Mouse (Mus musculus): ENCODE results near the gene Aaed1. TPM values are rescaled to one million over a fixed set of nuclear protein-coding genes. Genes with fewer than 3 reads are reported as not detected.

Gene Aaed1
- polyA plus RNA-seq, 1 experiment from 2014 or later = 37.3 TPM

- Histone ChIP-seq H3K36me3 (ENCODE audit: control insufficient read depth, insufficient read depth, low read length) (no peaks in the 10 kb centered on the region), H3K9me3 (ENCODE audit: control insufficient read depth, low read length) (0 out of 2 replicates have a peak, but pooled peaks cover 4% of the 10 kb centered on the region), H3K27me3 (replicated peaks; ENCODE audit: control insufficient read depth, insufficient read depth, low read length) (no peaks in the 10 kb centered on the region), H3K9ac (ENCODE audit: low read depth, low read length) (no peak overlapping the region), H3K4me2 (ENCODE audit: low read depth, low read length) (no peak overlapping the region), H3K27ac (ENCODE audit: low read length) (no peak overlapping the region), H3K4me3 (ENCODE audit: low read length) (no peak overlapping the region), H3K4me1 (ENCODE audit: control insufficient read depth, insufficient read depth, low read length) (no peaks in the 10 kb centered on the region)
- 96% methylated on average over 2 of the region's 2 CpGs for WGBS
- no peak for ATAC-seq
Measured at GRCm38 (mm10) chr13:64284676-64285075, 27.8 kb downstream of the Aaed1 start.

DNA sequence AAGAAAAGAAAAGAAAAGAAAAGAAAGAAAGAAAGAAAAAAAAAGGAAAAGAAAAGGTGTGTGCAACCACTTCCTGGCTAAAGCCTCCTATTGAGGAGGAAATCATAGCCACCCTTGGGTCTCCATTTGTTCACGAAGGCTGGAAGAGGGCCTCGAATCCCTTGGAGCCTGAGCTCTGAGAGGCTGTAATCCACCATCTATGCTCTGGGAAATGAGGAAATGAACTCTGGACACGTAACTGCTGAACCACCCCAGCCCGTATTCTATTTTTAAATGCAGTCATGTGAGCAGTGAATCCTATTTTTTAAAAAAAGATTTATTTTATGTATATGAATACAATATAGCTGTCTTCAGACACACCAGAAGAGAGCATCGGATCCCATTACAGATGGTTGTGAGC is 31.6 kb downstream of the Aaed1 start:
- no peaks in the 10 kb centered on the region for H3K36me3 ChIP-seq (ENCODE audit: control insufficient read depth, insufficient read depth, low read length)
- WGBS = 82% methylated on average over 5 of the region's 5 CpGs
- no peak overlapping the region for H3K9ac ChIP-seq (ENCODE audit: low read depth, low read length)
- 0 out of 2 replicates have a peak, but pooled peaks have one; percentile 26 for ATAC-seq
- H3K27ac ChIP-seq (ENCODE audit: low read length) = no peak overlapping the region
- 0 out of 2 replicates have a peak, but pooled peaks cover 4% of the 10 kb centered on the region for H3K9me3 ChIP-seq (ENCODE audit: control insufficient read depth, low read length)
- H3K4me3 ChIP-seq (ENCODE audit: low read length) = no peak overlapping the region
- H3K27me3 ChIP-seq (replicated peaks; ENCODE audit: control insufficient read depth, insufficient read depth, low read length) = no peaks in the 10 kb centered on the region
- no peaks in the 10 kb centered on the region for H3K4me1 ChIP-seq (ENCODE audit: control insufficient read depth, insufficient read depth, low read length)
- H3K4me2 ChIP-seq (ENCODE audit: low read depth, low read length) = no peak overlapping the region

DNA sequence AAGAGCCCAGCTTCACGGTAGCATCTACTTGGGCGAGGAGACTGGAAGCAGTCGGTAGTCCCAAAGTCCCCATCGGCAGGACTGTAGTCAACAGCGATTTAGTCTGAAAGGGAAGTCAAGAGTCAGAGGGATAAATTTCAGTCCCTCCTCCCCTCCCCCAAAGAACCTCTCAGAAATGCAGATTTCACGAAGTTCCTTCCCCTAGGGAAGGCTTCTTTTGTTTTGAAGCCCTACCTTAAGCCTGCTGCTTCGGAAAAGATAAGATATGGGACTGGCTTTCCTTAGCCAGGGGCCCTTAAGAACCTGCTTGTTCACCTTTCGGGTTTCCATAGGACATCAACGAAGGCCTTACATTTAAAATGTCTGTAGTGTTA is 36.8 kb downstream of the Aaed1 start:
- ATAC-seq = peak; percentile 9; the same call in 1 of the 2 replicates
- 0 out of 2 replicates have a peak, but pooled peaks cover 4% of the 10 kb centered on the region for H3K4me1 ChIP-seq (ENCODE audit: control insufficient read depth, insufficient read depth, low read length)
- H3K4me2 ChIP-seq (ENCODE audit: low read depth, low read length) = peak overlapping the region; percentile 100
- no peaks in the 10 kb centered on the region for H3K36me3 ChIP-seq (ENCODE audit: control insufficient read depth, insufficient read depth, low read length)
- H3K9me3 ChIP-seq (ENCODE audit: control insufficient read depth, low read length) = no peaks in the 10 kb centered on the region
- H3K27ac ChIP-seq (ENCODE audit: low read length) = no peak overlapping the region
- peak overlapping the region; percentile 87 for H3K4me3 ChIP-seq (ENCODE audit: low read length)
- H3K9ac ChIP-seq (ENCODE audit: low read depth, low read length) = peak overlapping the region; percentile 79
- H3K27me3 ChIP-seq (replicated peaks; ENCODE audit: control insufficient read depth, insufficient read depth, low read length) = no peaks in the 10 kb centered on the region
- 17% methylated on average over 9 of the region's 9 CpGs for WGBS

DNA sequence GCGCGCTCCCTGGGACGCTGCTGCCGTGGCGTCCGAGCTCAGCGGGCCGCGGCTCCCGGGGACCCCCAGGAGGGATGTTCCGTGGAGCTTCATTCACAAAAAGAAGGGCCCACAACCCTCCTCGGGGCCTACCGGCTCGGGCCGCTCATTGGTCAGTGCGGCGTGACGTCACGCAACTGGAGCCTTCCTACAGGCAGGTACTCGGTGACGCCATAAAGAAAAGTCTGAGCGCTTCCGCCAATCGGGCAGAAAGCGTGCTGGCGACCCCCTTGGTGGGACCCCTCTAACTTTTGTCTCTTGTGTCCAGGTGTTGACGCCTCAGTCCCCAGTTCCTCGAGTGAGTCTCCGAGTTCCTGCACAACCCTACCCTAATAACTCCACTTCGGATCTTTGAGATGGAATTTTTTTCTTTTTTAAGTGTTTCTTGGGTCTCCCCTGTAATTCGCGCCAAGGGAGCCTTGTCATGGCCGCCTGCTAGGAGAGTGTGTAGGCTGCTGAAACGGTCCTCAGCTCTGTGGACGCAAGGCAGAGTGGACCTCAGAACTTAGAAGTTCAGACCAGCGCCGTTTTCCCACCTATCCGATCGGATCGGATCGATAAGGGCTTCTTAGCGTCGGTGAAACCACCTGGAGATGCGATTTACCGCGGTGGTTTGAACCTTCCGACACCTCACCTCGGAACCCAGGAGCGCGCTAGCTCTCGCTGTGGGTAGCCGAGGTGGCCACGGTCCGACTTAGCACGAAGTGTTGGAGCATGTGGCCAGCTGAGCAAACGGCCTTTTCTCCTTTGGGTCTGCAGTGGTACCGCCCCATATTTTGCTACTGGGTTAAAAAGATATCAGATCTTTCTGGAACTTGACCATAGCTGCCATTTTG is 37.4 kb downstream of the Aaed1 start, which contains the start of gene Cdc14b:
Gene Cdc14b, minus strand, starts transcription at position 412 of the 875 bp plus-strand sequence.
- no peaks in the 10 kb centered on the region for H3K27me3 ChIP-seq (replicated peaks; ENCODE audit: control insufficient read depth, insufficient read depth, low read length)
- H3K27ac ChIP-seq (ENCODE audit: low read length) = no peak within 1 kb of the TSS
- H3K4me3 ChIP-seq (ENCODE audit: low read length) = peak within 1 kb of the TSS; percentile 87
- H3K9me3 ChIP-seq (ENCODE audit: control insufficient read depth, low read length) = no peaks in the 10 kb centered on the region
- H3K4me1 ChIP-seq (ENCODE audit: control insufficient read depth, insufficient read depth, low read length) = 0 out of 2 replicates have a peak, but pooled peaks cover 4% of the 10 kb centered on the region
- under 1% methylated on average over 57 of the region's 57 CpGs for WGBS
- peak; percentile 95 for ATAC-seq
- no peaks in the 10 kb centered on the region for H3K36me3 ChIP-seq (ENCODE audit: control insufficient read depth, insufficient read depth, low read length)
- peak within 1 kb of the TSS; percentile 100 for H3K4me2 ChIP-seq (ENCODE audit: low read depth, low read length)
- peak within 1 kb of the TSS; percentile 79 for H3K9ac ChIP-seq (ENCODE audit: low read depth, low read length)

DNA sequence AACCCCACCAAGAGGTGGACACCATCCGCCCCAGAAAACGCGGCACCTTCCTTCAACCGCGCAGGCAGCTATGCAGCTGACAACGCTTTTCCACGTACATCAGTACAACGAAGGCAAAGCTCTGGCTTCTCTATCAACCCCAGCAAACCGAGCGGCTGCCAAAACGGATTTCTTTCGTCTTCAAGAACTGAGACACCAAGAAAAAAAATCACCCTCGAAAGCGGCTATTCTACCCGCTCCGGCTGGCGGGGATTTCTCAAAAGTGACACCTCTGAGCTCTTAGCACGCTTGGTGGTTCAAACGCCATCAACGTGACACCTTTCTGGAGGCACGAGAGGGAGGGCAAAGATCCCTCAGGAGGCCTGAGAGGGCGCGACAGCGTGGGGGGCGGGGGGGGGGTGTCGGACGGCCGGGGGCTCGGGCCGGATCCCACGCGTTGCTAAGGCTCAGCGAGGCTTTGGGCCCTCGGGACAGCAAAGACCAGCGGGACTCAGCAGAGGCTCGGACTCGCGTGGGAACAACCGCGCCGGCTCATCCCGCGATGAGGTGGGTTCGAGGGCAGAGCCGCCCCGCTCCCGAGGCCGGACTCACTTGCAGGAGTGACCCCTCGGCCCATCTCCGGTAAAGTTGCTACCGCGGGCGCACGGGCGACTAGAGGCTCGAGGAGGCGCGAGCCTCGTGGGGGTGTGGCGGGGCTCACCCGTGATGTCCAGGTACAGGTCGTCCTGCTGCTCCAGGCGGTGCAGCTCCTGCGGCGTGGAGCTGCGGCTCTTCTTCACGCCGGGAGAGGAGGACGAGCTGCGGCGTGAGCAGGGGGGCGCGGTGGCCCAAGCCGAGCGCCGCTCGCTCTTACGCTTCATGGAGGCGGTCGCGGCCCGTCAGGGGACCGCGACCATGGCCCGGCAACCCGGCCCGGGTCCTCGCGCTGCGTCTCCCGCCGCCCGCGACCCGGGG is 38.3 kb downstream of the Aaed1 start:
- peak overlapping the region; percentile 79 for H3K9ac ChIP-seq (ENCODE audit: low read depth, low read length)
- H3K36me3 ChIP-seq (ENCODE audit: control insufficient read depth, insufficient read depth, low read length) = no peaks in the 10 kb centered on the region
- H3K4me1 ChIP-seq (ENCODE audit: control insufficient read depth, insufficient read depth, low read length) = 0 out of 2 replicates have a peak, but pooled peaks cover 4% of the 10 kb centered on the region
- peak; percentile 74 for ATAC-seq
- WGBS = under 1% methylated on average over 85 of the region's 95 CpGs
- peak overlapping the region; percentile 100 for H3K4me2 ChIP-seq (ENCODE audit: low read depth, low read length)
- peak overlapping the region; percentile 87 for H3K4me3 ChIP-seq (ENCODE audit: low read length)
- no peaks in the 10 kb centered on the region for H3K9me3 ChIP-seq (ENCODE audit: control insufficient read depth, low read length)
- H3K27ac ChIP-seq (ENCODE audit: low read length) = no peak overlapping the region
- H3K27me3 ChIP-seq (replicated peaks; ENCODE audit: control insufficient read depth, insufficient read depth, low read length) = no peaks in the 10 kb centered on the region

DNA sequence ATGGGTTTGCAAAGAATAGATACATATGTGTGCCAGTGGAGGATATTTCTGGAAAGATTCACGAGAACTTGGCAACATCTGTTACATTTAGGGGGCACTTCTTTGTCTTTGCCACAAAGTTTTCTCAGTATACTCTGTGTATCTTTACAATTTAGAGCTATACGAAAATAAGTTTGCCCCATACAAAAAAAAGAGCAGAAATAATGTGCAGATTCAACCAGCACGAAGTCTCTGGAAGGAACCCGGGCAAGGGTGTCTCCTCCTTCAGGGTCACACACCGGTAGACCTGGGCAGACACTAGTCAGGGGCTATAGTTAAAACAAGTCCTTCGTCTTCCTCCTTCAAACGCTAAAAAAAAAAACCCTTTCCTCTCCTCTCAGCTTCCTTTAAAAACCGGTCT is 39.2 kb downstream of the Aaed1 start:
- no peaks in the 10 kb centered on the region for H3K9me3 ChIP-seq (ENCODE audit: control insufficient read depth, low read length)
- WGBS = 44% methylated on average over 8 of the region's 8 CpGs
- H3K27me3 ChIP-seq (replicated peaks; ENCODE audit: control insufficient read depth, insufficient read depth, low read length) = no peaks in the 10 kb centered on the region
- ATAC-seq = no peak
- H3K9ac ChIP-seq (ENCODE audit: low read depth, low read length) = no peak overlapping the region
- no peak overlapping the region for H3K27ac ChIP-seq (ENCODE audit: low read length)
- 0 out of 2 replicates have a peak, but pooled peaks cover 4% of the 10 kb centered on the region for H3K4me1 ChIP-seq (ENCODE audit: control insufficient read depth, insufficient read depth, low read length)
- peak overlapping the region; percentile 100; the same call in 1 of the 2 replicates for H3K4me2 ChIP-seq (ENCODE audit: low read depth, low read length)
- H3K4me3 ChIP-seq (ENCODE audit: low read length) = no peak overlapping the region; the same call in 1 of the 2 replicates
- H3K36me3 ChIP-seq (ENCODE audit: control insufficient read depth, insufficient read depth, low read length) = no peaks in the 10 kb centered on the region

- Histone ChIP-seq H3K4me1 (ENCODE audit: control insufficient read depth, insufficient read depth, low read length) (peaks cover 4% of the 10 kb centered on the region; the same call in 1 of the 2 replicates), H3K4me2 (ENCODE audit: low read depth, low read length) (no peak overlapping the region), H3K36me3 (ENCODE audit: control insufficient read depth, insufficient read depth, low read length) (no peaks in the 10 kb centered on the region), H3K9me3 (ENCODE audit: control insufficient read depth, low read length) (no peaks in the 10 kb centered on the region), H3K27me3 (replicated peaks; ENCODE audit: control insufficient read depth, insufficient read depth, low read length) (no peaks in the 10 kb centered on the region), H3K4me3 (ENCODE audit: low read length) (no peak overlapping the region), H3K9ac (ENCODE audit: low read depth, low read length) (no peak overlapping the region), H3K27ac (ENCODE audit: low read length) (no peak overlapping the region)
- ATAC-seq = no peak
- 40% methylated on average over 4 of the region's 4 CpGs for WGBS
Measured at GRCm38 (mm10) chr13:64268384-64268783, 44.1 kb downstream of the Aaed1 start.

DNA sequence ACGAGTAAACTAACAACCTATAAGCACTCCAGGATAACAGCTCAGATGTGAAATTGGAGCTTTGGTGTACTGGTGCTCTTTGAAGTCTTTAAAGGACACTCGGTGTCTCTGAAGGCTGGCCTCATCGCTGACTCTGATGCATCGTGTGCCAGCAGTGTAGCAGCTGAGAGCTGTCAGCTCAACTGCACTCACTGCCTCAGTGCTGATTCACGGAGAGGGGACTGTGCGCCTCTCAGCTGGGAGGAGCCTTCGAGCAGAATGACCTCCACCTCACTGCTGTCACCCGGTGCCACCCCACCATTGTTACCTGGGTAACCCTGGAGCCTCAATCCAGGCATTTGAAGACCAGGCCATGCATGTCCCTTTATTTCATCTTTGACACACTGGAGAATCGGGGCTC is 45.4 kb downstream of the Aaed1 start:
- Histone ChIP-seq H3K9me3 (ENCODE audit: control insufficient read depth, low read length) (no peaks in the 10 kb centered on the region), H3K27ac (ENCODE audit: low read length) (no peak overlapping the region), H3K9ac (ENCODE audit: low read depth, low read length) (no peak overlapping the region), H3K4me2 (ENCODE audit: low read depth, low read length) (no peak overlapping the region), H3K36me3 (ENCODE audit: control insufficient read depth, insufficient read depth, low read length) (no peaks in the 10 kb centered on the region), H3K27me3 (replicated peaks; ENCODE audit: control insufficient read depth, insufficient read depth, low read length) (no peaks in the 10 kb centered on the region), H3K4me3 (ENCODE audit: low read length) (no peak overlapping the region), H3K4me1 (ENCODE audit: control insufficient read depth, insufficient read depth, low read length) (peaks cover 4% of the 10 kb centered on the region; the same call in 1 of the 2 replicates)
- peak; percentile 40; the same call in 1 of the 2 replicates for ATAC-seq
- WGBS = 34% methylated on average over 9 of the region's 9 CpGs

DNA sequence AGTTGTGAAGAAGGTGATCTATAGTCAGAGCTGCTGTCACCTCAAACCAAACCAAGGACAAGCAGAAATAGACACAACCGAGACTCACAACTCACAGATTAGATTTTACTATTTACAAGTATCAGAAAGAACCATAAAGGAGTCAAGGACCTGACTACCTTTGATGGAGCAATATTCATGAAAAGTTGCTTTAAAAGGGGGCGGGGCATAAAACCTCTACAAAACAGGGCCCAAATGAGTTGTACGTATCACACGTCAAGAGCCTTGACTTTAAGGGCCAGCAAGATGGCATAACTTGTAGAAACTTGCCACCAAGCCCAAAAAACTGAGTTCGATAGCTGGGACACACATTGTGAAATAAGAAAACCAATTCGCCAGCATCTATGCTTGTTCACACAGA is 47.9 kb downstream of the Aaed1 start:
- H3K36me3 ChIP-seq (ENCODE audit: control insufficient read depth, insufficient read depth, low read length) = no peaks in the 10 kb centered on the region
- no peak overlapping the region for H3K4me2 ChIP-seq (ENCODE audit: low read depth, low read length)
- no peak overlapping the region for H3K9ac ChIP-seq (ENCODE audit: low read depth, low read length)
- H3K27me3 ChIP-seq (replicated peaks; ENCODE audit: control insufficient read depth, insufficient read depth, low read length) = no peaks in the 10 kb centered on the region
- WGBS = 87% methylated on average over 6 of the region's 6 CpGs
- ATAC-seq = no peak
- no peaks in the 10 kb centered on the region for H3K9me3 ChIP-seq (ENCODE audit: control insufficient read depth, low read length)
- no peak overlapping the region for H3K27ac ChIP-seq (ENCODE audit: low read length)
- no peak overlapping the region for H3K4me3 ChIP-seq (ENCODE audit: low read length)
- peaks cover 4% of the 10 kb centered on the region; the same call in 1 of the 2 replicates for H3K4me1 ChIP-seq (ENCODE audit: control insufficient read depth, insufficient read depth, low read length)

Measured in intestine, embryonic 16.5 days (tissue).